Mouse (Mus musculus): ENCODE data around the gene Fads1. TPM values are rescaled to one million over a fixed set of nuclear protein-coding genes. Genes with fewer than 3 reads are reported as not detected.

Gene Fads1
- polyA plus RNA-seq, 1 experiment from 2014 or later, result 114 TPM

DNA sequence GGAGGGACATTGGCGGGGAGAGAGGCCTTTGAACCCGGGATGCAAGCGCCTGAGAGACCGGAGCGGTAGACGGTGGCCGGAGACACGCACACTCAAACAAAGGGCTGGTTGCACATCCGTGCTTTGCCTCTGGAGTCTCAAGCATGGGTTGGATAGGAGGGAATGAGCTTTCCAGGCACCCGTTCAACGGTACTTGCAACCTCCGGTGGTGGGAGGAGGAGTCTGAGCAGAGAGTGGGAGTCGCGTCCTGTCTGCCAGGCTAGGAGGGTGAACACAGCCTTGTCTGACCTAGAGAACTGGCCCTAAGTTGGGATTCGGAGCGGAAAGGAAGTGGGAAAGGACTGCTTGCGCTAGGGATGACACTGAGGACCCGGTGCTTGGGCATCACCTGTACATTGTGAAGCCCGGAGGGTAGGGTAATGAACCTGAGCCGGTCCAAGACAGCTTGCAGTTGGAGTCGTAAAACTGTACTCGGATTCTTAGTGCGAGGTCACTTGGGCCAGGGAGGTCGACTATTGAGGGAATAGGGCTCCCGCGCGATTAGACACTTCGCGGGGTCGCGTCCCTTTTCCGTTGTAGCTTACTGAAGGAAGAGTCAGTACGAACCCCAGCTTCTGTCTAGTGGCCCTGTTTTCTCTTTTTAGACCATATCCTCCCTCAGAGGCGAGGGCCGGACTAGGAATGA, 753 bp downstream of the Fads1 start:
- peaks cover 30% of the 10 kb centered on the region for H3K36me3 ChIP-seq (ENCODE audit: control insufficient read depth, insufficient read depth, low read length)
- H3K4me3 ChIP-seq (ENCODE audit: low read depth, low read length), result peak overlapping the region; percentile 97
- 1% methylated on average over 35 of the region's 35 CpGs for WGBS
- no peaks in the 10 kb centered on the region for H3K27me3 ChIP-seq (ENCODE audit: control insufficient read depth, insufficient read depth, low read length)
- peak overlapping the region; percentile 89 for H3K9ac ChIP-seq (replicated peaks; ENCODE audit: low read depth, low read length)
- H3K9me3 ChIP-seq (ENCODE audit: control insufficient read depth, low read depth, low read length), result no peaks in the 10 kb centered on the region
- peaks cover 7% of the 10 kb centered on the region for H3K4me1 ChIP-seq (ENCODE audit: control insufficient read depth, insufficient read depth, low read length)
- peak overlapping the region; percentile 51 for H3K4me2 ChIP-seq (replicated peaks; ENCODE audit: low read depth, low read length)
- ATAC-seq (ENCODE audit: insufficient number of reproducible peaks, insufficient read depth, low FRiP score, low read depth), result peak; percentile 39
- peak overlapping the region; percentile 94 for H3K27ac ChIP-seq (ENCODE audit: low read length)

DNA sequence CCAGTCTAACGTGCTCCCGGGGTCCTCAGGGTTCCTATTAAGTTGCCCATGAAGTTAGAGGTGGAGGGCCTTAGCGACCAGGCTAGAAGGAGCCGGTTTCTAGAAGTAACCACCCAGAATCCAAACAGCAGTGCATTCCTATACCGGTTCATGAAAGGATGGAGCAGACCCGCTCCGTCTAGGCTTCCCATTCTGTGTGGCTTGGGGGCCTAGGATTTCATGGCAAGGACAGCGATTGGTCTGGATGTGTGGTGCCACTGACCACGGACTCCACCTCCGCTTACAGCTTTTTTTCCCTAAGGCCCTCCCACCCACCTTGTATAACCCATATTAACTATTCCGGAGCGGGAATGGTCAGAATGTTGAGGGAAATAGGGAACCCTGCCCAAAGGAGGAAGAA, 1.4 kb downstream of the Fads1 start:
- peaks cover 7% of the 10 kb centered on the region for H3K4me1 ChIP-seq (ENCODE audit: control insufficient read depth, insufficient read depth, low read length)
- 7% methylated on average over 12 of the region's 12 CpGs for WGBS
- H3K4me3 ChIP-seq (ENCODE audit: low read depth, low read length), result peak overlapping the region; percentile 97
- ATAC-seq (ENCODE audit: insufficient number of reproducible peaks, insufficient read depth, low FRiP score, low read depth), result peak; percentile 51
- peak overlapping the region; percentile 51 for H3K4me2 ChIP-seq (replicated peaks; ENCODE audit: low read depth, low read length)
- H3K9ac ChIP-seq (replicated peaks; ENCODE audit: low read depth, low read length), result peak overlapping the region; percentile 89
- H3K27me3 ChIP-seq (ENCODE audit: control insufficient read depth, insufficient read depth, low read length), result no peaks in the 10 kb centered on the region
- peaks cover 37% of the 10 kb centered on the region for H3K36me3 ChIP-seq (ENCODE audit: control insufficient read depth, insufficient read depth, low read length)
- peak overlapping the region; percentile 94 for H3K27ac ChIP-seq (ENCODE audit: low read length)
- H3K9me3 ChIP-seq (ENCODE audit: control insufficient read depth, low read depth, low read length), result no peaks in the 10 kb centered on the region

GRCm38 (mm10) chr19:10185876-10186275, 3.2 kb downstream of the Fads1 start:
- no peak overlapping the region for H3K4me2 ChIP-seq (replicated peaks; ENCODE audit: low read depth, low read length)
- no peak overlapping the region for H3K27ac ChIP-seq (ENCODE audit: low read length)
- no peak overlapping the region for H3K9ac ChIP-seq (replicated peaks; ENCODE audit: low read depth, low read length)
- H3K4me3 ChIP-seq (ENCODE audit: low read depth, low read length), result no peak overlapping the region
- H3K9me3 ChIP-seq (ENCODE audit: control insufficient read depth, low read depth, low read length), result no peaks in the 10 kb centered on the region
- no peaks in the 10 kb centered on the region for H3K27me3 ChIP-seq (ENCODE audit: control insufficient read depth, insufficient read depth, low read length)
- ATAC-seq (ENCODE audit: insufficient number of reproducible peaks, insufficient read depth, low FRiP score, low read depth), result no peak
- H3K4me1 ChIP-seq (ENCODE audit: control insufficient read depth, insufficient read depth, low read length), result peaks cover 7% of the 10 kb centered on the region
- WGBS, result 93% methylated on average over 3 of the region's 3 CpGs
- peaks cover 51% of the 10 kb centered on the region for H3K36me3 ChIP-seq (ENCODE audit: control insufficient read depth, insufficient read depth, low read length)

GRCm38 (mm10) chr19:10186569-10186968, 3.9 kb downstream of the Fads1 start:
- ATAC-seq (ENCODE audit: insufficient number of reproducible peaks, insufficient read depth, low FRiP score, low read depth), result no peak
- H3K27me3 ChIP-seq (ENCODE audit: control insufficient read depth, insufficient read depth, low read length), result no peaks in the 10 kb centered on the region

GRCm38 (mm10) chr19:10188281-10188811, 5.7 kb downstream of the Fads1 start:
- 87% methylated on average over 10 of the region's 10 CpGs for WGBS
- Histone ChIP-seq H3K4me3 (ENCODE audit: low read depth, low read length) (no peak overlapping the region), H3K27me3 (ENCODE audit: control insufficient read depth, insufficient read depth, low read length) (no peaks in the 10 kb centered on the region), H3K9ac (replicated peaks; ENCODE audit: low read depth, low read length) (no peak overlapping the region), H3K27ac (ENCODE audit: low read length) (no peak overlapping the region), H3K4me1 (ENCODE audit: control insufficient read depth, insufficient read depth, low read length) (peaks cover 10% of the 10 kb centered on the region), H3K9me3 (ENCODE audit: control insufficient read depth, low read depth, low read length) (no peaks in the 10 kb centered on the region), H3K36me3 (ENCODE audit: control insufficient read depth, insufficient read depth, low read length) (peaks cover 72% of the 10 kb centered on the region), H3K4me2 (replicated peaks; ENCODE audit: low read depth, low read length) (no peak overlapping the region)
- no peak for ATAC-seq (ENCODE audit: insufficient number of reproducible peaks, insufficient read depth, low FRiP score, low read depth)

More at GRCm38 (mm10) chr19:10186569-10186968, 3.9 kb downstream of the Fads1 start:
- Histone ChIP-seq H3K27ac (ENCODE audit: low read length) (no peak overlapping the region), H3K9me3 (ENCODE audit: control insufficient read depth, low read depth, low read length) (no peaks in the 10 kb centered on the region), H3K4me2 (replicated peaks; ENCODE audit: low read depth, low read length) (no peak overlapping the region), H3K36me3 (ENCODE audit: control insufficient read depth, insufficient read depth, low read length) (peaks cover 54% of the 10 kb centered on the region), H3K4me3 (ENCODE audit: low read depth, low read length) (no peak overlapping the region), H3K4me1 (ENCODE audit: control insufficient read depth, insufficient read depth, low read length) (peaks cover 10% of the 10 kb centered on the region), H3K9ac (replicated peaks; ENCODE audit: low read depth, low read length) (no peak overlapping the region)
- WGBS, result 94% methylated on average over 8 of the region's 8 CpGs

DNA sequence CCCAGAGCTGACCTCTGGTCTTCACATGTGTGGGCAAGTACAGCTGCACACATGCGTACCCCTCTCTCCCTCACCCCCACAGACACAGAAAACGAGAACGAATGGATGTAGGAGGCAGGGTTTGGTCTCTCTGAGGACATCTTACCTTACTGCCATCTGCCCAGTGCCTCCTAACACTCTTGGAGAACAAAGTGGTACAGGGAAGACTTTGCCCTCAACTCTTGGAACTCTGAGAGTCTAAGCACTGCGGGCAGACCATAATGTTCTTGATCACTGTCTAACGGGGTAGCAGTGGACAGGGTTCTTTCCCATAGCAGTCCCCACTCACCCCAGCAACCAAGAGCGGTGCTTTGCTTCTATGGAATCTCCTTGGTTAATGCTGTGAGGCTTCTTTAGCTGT, 6.3 kb downstream of the Fads1 start:
- no peak for ATAC-seq (ENCODE audit: insufficient number of reproducible peaks, insufficient read depth, low FRiP score, low read depth)
- Histone ChIP-seq H3K4me2 (replicated peaks; ENCODE audit: low read depth, low read length) (no peak overlapping the region), H3K9ac (replicated peaks; ENCODE audit: low read depth, low read length) (no peak overlapping the region), H3K27ac (ENCODE audit: low read length) (no peak overlapping the region), H3K4me3 (ENCODE audit: low read depth, low read length) (no peak overlapping the region), H3K27me3 (ENCODE audit: control insufficient read depth, insufficient read depth, low read length) (no peaks in the 10 kb centered on the region), H3K4me1 (ENCODE audit: control insufficient read depth, insufficient read depth, low read length) (peaks cover 10% of the 10 kb centered on the region), H3K9me3 (ENCODE audit: control insufficient read depth, low read depth, low read length) (no peaks in the 10 kb centered on the region), H3K36me3 (ENCODE audit: control insufficient read depth, insufficient read depth, low read length) (peaks cover 78% of the 10 kb centered on the region)
- WGBS, result 95% methylated on average over 6 of the region's 6 CpGs

- H3K36me3 ChIP-seq (ENCODE audit: control insufficient read depth, insufficient read depth, low read length), result peaks cover 88% of the 10 kb centered on the region
- H3K9me3 ChIP-seq (ENCODE audit: control insufficient read depth, low read depth, low read length), result no peaks in the 10 kb centered on the region
- no peak for ATAC-seq (ENCODE audit: insufficient number of reproducible peaks, insufficient read depth, low FRiP score, low read depth)
- H3K9ac ChIP-seq (replicated peaks; ENCODE audit: low read depth, low read length), result no peak overlapping the region
- WGBS, result 86% methylated on average over 8 of the region's 8 CpGs
- no peak overlapping the region for H3K4me3 ChIP-seq (ENCODE audit: low read depth, low read length)
- no peak overlapping the region for H3K27ac ChIP-seq (ENCODE audit: low read length)
- H3K27me3 ChIP-seq (ENCODE audit: control insufficient read depth, insufficient read depth, low read length), result no peaks in the 10 kb centered on the region
- H3K4me1 ChIP-seq (ENCODE audit: control insufficient read depth, insufficient read depth, low read length), result peaks cover 5% of the 10 kb centered on the region; the same call in 1 of the 2 replicates
- no peak overlapping the region for H3K4me2 ChIP-seq (replicated peaks; ENCODE audit: low read depth, low read length)
Observed at GRCm38 (mm10) chr19:10189940-10190339, 7.3 kb downstream of the Fads1 start.

GRCm38 (mm10) chr19:10190796-10191195, 8.1 kb downstream of the Fads1 start:
- Histone ChIP-seq H3K4me2 (replicated peaks; ENCODE audit: low read depth, low read length) (no peak overlapping the region), H3K27ac (ENCODE audit: low read length) (no peak overlapping the region), H3K36me3 (ENCODE audit: control insufficient read depth, insufficient read depth, low read length) (peaks cover 86% of the 10 kb centered on the region), H3K9ac (replicated peaks; ENCODE audit: low read depth, low read length) (no peak overlapping the region), H3K27me3 (ENCODE audit: control insufficient read depth, insufficient read depth, low read length) (no peaks in the 10 kb centered on the region), H3K4me1 (ENCODE audit: control insufficient read depth, insufficient read depth, low read length) (0 out of 2 replicates have a peak, but pooled peaks cover 4% of the 10 kb centered on the region), H3K4me3 (ENCODE audit: low read depth, low read length) (no peak overlapping the region), H3K9me3 (ENCODE audit: control insufficient read depth, low read depth, low read length) (no peaks in the 10 kb centered on the region)
- no peak for ATAC-seq (ENCODE audit: insufficient number of reproducible peaks, insufficient read depth, low FRiP score, low read depth)
- 42% methylated on average over 2 of the region's 2 CpGs for WGBS

Measured in stomach, embryonic 14.5 days (tissue).